Mouse (Mus musculus) kidney, adult 18-20 months (tissue): Measurements from ENCODE around the gene Cpox.
A peak's percentile ranks its signal among the peaks of the same experiment; 100 is the strongest.

Source experiments
- DNase-seq: peaks from one replicate; pipeline ENCODE4 v3.0.0; 2021

The Cpox gene

DNA sequence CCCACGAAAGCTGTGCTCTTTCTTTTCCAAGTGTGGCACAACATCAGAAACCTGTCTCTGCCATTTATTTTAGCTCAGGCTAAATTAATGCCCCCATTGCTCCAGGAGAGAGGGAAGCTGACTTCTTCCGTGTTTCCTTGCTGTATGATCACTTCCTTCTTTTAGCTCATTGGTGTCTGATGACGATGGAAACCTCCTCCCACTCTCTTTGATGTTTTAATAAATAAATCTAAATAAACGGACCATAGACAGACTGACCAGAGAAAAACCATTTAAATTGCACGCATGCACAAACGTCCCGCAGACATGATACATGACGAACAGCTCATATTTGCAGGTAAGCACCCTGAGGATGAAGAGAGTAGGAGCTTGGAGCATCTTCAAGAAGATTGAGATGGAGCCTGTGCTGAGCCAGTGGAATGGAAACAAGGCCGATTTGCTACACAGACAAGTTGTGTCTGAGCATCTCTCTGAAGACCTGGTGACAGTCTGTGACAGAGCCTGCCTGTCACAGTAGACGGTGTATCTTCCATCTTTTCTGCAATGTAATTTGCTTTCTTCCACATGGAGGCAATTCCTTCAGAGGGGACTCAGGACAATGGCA, 32.3 kb downstream of the Cpox start:
- DNase-seq = no peak

- DNase-seq = peak; percentile 12
Measured at GRCm38 (mm10) chr16:58703382-58704124, 33.5 kb downstream of the Cpox start.

DNA sequence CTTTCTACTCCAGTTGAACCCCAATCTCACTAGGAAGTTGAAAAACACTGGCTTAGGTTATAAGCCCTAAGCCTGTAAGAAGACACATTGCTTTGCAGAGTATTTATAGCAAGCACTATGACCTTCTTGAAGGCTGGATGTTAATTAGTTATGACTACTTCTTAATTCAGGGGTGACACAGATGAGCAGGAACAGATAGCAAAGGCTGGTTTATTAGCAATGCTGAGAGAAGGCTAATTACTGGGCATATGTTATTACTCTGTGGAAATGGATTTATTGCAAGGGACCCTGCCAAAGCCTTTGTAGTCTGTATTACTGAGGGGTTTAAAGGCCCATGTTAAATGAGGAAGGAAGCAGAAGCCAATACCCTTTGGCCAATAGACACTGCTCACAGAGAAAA, 34.9 kb downstream of the Cpox start:
- no peak for DNase-seq

DNA sequence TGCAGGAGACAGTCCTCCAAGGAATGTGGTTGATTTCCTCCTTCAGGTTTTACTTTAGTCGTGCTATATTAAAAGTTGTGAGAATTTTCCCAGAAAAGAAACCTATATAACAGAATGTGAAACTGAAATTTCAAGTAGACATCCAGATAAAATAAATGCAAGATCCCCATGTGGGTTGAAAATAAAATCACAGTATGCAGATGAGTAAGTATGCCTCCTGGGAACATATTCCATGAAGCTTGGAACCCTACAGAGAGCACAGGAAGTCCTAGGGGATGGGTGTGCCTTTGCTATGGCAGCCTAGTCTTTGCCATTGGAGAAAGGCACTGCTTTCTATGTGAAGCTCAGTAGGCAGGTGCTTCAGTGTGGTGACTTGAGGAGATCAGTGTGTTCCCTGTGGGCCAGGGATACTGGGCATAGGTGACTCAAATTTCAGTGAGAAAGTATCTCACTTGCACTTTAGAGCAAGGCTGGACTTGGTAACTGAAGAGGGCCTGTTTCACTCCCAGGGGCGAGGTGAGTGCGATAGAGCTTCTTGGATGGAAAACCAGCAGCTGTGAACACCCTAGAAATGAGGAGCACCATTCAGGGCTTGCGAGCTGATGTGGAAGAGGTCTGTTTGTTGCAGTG, 37.3 kb downstream of the Cpox start:
- no peak for DNase-seq

DNA sequence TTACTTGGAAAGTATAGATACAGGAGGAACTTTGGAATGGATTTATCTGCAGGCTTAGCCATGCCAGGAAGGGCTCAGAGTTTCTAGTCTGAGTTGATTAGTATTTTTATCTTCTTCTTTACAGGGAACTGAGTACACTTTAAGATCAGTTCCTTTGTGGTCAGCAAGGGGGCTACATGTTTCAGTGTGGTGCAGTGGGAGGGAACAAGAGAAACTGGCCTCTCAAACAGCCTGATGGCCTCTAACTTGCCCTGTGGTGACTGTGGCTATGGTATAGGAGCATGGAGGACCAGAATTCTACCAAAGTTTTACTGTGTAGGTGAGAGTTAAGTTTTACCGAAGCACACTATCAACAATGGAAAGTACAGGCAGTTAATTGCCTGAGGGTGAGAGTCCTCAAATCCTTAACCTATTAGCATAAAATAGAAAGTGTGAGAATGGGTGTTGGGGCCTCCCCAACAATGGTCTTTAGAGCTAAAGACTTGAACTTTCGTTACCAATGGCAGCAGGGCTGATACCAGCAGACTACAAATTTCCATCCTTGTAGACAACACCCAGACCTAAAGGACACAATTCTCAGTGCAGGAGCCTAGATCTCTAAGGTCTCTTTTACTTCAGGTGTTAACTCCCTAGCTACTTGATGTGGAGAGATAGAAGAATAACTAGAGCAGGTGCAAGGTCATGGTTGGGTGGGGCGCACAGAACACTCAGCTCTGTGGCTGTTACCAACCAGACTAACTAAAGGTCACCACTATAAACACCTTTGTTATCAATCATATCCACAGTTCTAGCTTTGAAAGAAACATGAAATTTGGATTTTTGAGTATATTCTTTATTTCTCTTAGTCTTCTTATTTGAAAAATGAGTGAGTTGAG, 38.7 kb downstream of the Cpox start:
- no peak for DNase-seq

DNA sequence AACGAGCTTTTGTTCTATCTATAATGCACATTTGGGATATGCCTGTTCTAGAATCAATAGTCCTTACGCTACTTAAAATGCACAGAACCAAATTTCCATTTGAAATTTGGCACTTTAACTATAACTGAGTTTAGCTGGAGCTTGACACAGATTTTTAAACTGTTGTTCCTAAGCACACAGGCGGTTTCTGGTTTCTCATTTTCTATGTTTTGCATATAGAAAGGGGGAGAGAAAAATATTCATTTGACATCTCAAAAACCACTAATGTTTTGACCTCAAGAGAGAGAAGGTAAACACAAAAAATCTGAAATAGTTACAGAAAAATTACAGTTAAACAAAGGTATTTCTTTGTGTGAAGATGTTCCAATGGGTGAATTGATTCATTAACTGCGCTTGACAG, 39.4 kb downstream of the Cpox start:
- no peak for DNase-seq

DNA sequence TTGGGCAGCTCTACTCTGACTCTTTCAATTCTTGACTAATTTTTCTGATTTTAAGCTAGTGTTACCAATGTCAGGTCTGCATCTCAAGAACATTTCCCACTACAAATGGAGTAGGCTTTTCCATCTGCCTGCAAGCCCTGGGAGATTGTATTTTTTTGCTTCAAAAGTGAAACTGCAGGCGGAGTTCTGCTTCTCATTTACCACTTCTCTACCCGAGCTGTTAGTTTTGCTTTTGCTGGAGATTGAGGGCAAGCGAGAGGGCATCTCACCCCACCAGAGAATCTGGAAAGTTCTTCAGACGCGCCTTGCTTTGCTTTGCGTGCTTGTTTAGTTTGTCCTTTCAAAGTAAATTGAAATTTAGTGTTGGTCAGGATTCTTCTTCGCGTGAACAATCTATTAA, 42.1 kb downstream of the Cpox start:
- DNase-seq = no peak

DNA sequence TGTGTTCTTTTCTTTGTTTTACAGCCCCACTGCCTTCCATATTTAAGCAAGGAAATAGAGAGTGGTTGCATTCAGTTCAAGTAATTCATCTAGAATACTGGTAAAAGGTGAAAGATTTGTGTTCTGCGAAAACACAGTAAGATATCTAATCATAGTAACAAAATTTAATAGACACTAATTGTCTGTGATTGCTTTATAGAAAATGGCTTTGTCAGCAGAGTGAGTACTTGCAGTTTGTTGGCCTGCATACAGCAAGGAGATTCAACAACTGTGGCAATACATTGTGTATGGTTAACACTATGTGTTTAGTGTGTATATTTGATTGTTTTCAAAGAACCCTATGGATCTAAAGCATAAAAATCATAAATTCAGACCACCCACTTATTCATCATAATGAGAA, 43.0 kb downstream of the Cpox start:
- DNase-seq = no peak

DNA sequence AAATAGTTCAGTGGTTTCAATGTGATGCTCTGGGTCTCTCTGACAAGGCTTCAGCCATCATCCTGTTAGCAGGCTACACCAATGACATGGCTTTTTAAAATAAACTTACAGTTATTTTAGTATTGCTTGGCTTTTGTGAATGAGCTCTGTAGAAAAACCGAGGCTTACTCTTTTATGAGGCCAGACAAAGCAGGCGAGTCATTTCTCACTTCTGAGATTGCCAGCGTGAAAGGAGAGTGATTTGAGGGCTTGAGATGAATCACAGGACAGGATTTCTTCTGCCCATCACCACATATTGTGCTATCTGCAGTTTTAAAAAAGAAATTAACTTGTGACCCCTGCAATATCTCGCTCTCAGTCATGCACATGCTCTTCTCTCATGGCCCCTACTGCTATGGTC, 44.9 kb downstream of the Cpox start:
- no peak for DNase-seq

GRCm38 (mm10) chr16:58718666-58719120, 48.6 kb downstream of the Cpox start, which contains the start of gene Gpr15:
Gene Gpr15, minus strand, starts transcription at chr16:58719070.
- no peak for DNase-seq

- no peak for DNase-seq
Measured at GRCm38 (mm10) chr16:58722292-58722691, 52.2 kb downstream of the Cpox start.

GRCm38 (mm10) chr16:58726680-58727476, 56.8 kb downstream of the Cpox start:
- no peak for DNase-seq

DNA sequence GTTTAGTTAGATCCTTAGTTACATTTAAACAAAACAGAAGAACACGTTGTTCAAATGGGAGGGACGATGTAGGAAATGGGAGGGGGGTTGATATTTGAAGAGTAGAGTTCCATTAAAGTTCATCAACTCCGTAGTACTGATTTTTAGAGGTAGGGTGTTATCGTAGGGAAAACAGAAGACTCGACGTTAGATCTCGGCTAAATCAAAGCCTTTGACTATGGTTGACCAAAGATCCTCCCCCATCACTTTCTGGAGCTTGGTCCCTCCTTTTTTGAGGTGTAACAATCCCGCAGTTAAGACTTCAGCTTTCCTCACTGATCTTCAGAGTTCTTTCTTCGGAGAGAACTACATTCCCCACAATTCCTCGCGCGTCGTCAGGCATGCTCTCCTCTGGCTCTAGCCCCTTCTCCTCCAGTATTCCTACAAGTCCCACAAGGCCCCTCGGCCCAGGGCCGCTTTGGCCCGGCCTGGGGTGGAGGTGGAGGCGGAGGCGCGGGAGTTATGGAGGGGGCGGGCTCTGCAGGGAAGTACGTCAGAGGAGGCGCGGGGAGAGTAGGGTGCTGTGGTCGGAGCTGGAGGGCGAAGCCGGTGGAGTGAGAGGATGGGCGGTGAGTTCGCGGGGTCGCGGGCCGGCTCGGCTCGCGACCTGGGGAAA, 57.5 kb downstream of the Cpox start, which contains the start of gene Cldnd1:
Gene Cldnd1 (plus strand): TSS at position 434 of the 655 bp plus-strand sequence.
- peak; percentile 91 for DNase-seq

DNA sequence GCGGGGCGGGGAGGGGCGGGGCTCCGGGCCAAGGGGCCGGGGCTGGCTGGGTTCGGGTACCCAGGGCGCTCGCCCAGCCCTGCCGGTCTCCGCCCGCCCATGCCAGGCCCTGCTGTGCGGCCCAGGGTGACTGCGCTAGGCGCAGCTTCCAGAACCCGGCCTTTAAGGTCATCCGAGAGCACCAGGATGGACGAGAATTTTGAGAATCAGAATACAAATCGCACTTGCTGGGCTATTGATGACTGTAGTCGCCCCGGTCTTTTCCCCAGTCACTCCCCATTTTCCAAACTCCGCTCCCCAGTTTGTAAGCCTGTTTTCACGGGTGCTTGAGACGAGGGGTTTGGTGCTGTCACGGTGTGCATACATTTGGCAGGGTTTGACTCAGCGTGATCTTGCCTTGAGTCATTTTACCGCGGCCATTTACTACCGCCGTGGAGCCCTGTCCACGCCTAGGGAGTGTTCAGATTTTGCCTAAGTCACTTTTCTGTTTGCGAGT, 58.1 kb downstream of the Cpox start:
- DNase-seq = no peak

GRCm38 (mm10) chr16:58738205-58738604, 68.1 kb downstream of the Cpox start:
- no peak for DNase-seq

GRCm38 (mm10) chr16:58738800-58739199, 68.7 kb downstream of the Cpox start:
- DNase-seq = no peak

DNA sequence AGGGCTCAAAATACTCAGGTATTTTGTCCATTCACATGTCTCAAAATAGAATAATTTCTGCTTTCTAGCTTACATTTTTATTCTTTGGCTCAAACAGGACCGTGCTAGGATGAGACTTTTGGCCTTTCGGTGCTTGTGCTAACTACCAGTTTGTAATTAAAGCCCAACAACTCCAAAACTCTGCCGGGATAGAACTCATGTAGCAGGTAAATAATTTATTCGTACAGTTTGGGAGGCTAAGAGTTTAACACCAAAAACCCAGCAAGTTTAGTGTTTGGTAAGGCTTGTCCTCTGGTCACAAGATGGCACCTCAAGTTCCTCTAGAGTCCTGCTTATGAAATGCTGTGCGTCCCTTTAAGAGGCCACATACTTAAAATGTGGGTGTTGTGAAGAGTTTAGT, 70.7 kb downstream of the Cpox start:
- DNase-seq = no peak

DNA sequence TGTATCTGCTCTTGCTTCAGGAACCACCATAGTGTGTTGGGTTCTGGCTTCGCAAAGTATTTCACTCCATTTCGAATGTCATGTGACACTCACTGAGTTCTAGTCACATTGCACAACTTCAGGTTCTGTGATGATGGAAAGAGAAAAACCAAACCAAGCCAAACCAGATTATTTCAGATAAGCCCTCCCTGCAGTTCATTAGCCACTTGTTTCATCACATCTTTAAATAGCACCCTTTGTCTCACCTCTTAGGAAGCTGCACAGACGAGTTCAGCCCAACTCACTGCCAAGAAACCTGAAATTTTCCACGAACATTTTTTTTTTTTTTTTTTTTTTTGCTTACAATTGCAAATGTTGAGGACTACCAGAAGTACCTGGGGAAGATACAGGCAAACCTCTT, 76.6 kb downstream of the Cpox start:
- DNase-seq = no peak

- no peak for DNase-seq
Measured at GRCm38 (mm10) chr16:58751314-58751713, 81.2 kb downstream of the Cpox start.

DNA sequence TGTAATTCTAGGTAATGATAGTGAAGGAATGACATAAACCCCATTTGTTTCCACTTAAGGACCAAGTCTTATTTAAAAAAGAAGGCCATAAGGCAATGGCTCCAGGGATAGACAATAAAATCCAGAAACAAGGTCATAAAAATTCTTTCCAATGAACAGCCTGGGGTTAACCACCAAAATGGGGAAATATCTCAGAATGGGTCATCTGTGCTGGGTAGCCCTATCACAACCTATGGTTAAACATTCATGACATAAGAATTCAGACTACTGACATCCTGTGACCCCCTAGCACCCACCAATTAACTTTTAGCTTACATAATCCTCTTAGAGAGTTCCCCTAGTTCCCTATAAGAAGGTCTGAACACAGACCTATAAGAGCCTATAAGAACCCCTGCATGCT, 86.1 kb downstream of the Cpox start:
- no peak for DNase-seq

DNA sequence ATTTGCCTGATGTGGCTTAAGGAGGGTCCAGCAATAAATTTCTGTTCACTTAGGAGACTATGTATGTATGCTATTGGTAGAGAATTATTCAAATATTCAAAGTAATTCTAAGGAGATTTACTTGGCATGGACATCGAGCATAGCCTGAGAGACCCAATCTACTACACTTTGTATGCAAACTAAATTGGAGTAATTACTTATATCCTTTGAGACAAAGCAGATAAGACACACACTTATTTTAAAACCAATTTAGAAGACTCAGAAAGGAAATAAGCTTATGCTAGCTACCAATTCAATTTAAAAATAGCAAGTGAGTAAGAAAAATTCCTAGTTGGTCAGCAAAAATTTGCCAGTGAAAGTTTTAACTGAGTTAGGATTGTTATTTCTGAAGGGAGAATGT, 93.0 kb downstream of the Cpox start, which contains the start of gene Olfr172:
Gene Olfr172 (minus strand): TSS at position 101 of the 400 bp plus-strand sequence.
- no peak for DNase-seq
